Mouse (Mus musculus) stomach, embryonic 15.5 days (tissue): ENCODE results near the gene Tnc. TPM values are rescaled to one million over a fixed set of nuclear protein-coding genes. Genes with fewer than 3 reads are reported as not detected.

Experiments used
- ATAC-seq: fragments of 200-750 bp; cut with Nextera tagmentation; 2 replicates; pipeline ENCODE4 v1.8.0; 2017; ENCODE audit warnings: low read depth, moderate number of reproducible peaks, moderate TSS enrichment; ENCODE audit not compliant: insufficient read depth, low FRiP score
- H3K27ac ChIP-seq: fragments of 300-500 bp; sonication (generic); 2 replicates; pipeline ENCODE4 v1.5.1; 2015; ENCODE audit warnings: mild to moderate bottlenecking, inconsistent platforms
- H3K27me3 ChIP-seq: fragments of 300-500 bp; sonication (generic); replicated peaks from 2 replicates; pipeline ENCODE4 v1.6.1; 2015; ENCODE audit warnings: inconsistent platforms
- H3K36me3 ChIP-seq: fragments of 300-500 bp; sonication (generic); 2 replicates; pipeline ENCODE4 v1.6.1; 2015; ENCODE audit warnings: inconsistent platforms
- H3K4me1 ChIP-seq: fragments of 300-500 bp; sonication (generic); 2 replicates; pipeline ENCODE4 v1.6.1; 2015; ENCODE audit warnings: inconsistent platforms
- H3K4me2 ChIP-seq: fragments of 300-500 bp; sonication (generic); 2 replicates; pipeline ENCODE4 v1.6.1; 2015; ENCODE audit warnings: mild to moderate bottlenecking, inconsistent platforms
- H3K4me3 ChIP-seq: fragments of 300-500 bp; sonication (generic); replicated peaks from 2 replicates; pipeline ENCODE4 v1.5.1; 2015; ENCODE audit warnings: inconsistent platforms
- H3K9ac ChIP-seq: fragments of 300-500 bp; sonication (generic); 2 replicates; pipeline ENCODE4 v1.6.1; 2015; ENCODE audit warnings: inconsistent platforms
- H3K9me3 ChIP-seq: fragments of 300-500 bp; sonication (generic); 2 replicates; pipeline ENCODE4 v1.6.1; 2016; ENCODE audit warnings: inconsistent platforms
- WGBS: fragments of 180-500 bp; shearing (Covaris S2); methylation state at CpG from one replicate; pipeline ENCODE4 v1.1.7; 2015; 5-methylcytosine and 5-hydroxymethylcytosine counted together
- polyA plus RNA-seq: library from polyadenylated mRNA; unstranded; fragments of >200 nt; fragmentation: Nextera tagmentation; extraction: Ambion mirVana; gene quantifications from 2 replicates; pipeline ENCODE4 v1.2.1, GENCODE M21; 2015

Gene Tnc
- polyA plus RNA-seq = 12.6 TPM in 2 replicates

DNA sequence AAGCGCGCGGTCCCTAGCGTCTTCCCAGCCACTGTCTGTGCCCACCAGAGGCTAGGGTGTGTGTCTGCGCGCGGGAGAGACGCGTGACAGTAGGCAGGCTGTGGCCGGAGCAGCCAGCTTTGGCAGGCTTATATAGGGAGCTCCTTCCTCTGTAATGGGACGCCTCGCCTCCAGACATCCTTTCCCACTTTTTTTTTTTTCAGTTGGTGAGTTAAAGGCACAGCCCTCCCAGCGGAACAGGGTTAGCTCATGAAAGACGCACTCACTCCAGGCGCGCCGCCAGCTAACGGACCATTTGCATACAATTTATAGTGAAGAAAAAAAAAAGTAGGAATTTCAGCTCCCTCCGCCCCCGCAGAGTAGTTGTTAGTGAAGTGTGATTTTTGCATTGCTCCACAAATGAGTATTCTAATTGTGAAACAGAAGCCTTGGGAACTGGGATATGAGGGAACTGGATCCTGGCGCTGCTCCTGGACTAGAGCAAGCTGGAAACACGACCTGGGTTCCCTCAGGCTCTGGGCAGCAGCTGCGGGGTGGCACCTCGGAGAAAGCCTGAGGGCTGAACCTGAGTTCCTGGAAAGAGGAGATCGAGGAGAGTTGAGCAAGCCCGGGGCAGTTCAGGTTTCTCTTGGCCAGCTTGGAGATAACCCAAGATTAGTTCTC lies at the start of gene Tnc:
Gene Tnc (minus strand): TSS at position 185 of the 663 bp plus-strand sequence.
- H3K9ac ChIP-seq = no peak within 1 kb of the TSS
- peak; percentile 66; the same call in 1 of the 2 replicates for ATAC-seq
- H3K4me1 ChIP-seq = no peaks in the 10 kb centered on the region
- H3K9me3 ChIP-seq = no peaks in the 10 kb centered on the region
- peak within 1 kb of the TSS; percentile 62 for H3K4me2 ChIP-seq
- H3K36me3 ChIP-seq = no peaks in the 10 kb centered on the region
- H3K27me3 ChIP-seq = no peaks in the 10 kb centered on the region
- under 1% methylated on average over 26 of the region's 26 CpGs for WGBS
- peak within 1 kb of the TSS; percentile 36 for H3K4me3 ChIP-seq
- no peak within 1 kb of the TSS for H3K27ac ChIP-seq

DNA sequence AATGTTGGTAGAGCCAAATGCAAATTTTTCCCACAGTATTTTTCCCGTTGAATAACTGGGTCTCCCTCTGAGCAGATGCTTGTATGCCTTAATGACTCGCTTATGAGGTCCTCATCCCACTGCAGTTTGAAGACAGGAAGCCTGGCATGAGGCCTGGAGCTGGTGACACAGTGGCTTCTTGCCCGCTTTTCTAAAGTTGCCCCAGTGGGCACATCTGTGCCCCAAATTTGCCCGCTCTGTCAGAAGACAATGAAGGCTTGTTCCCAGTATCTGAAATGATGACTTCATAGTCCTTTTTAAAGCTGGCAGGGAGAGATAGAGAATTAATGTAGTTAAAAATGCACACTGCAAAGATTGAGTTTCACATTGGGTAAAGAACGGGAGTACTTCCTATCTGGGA lies 47.4 kb upstream of the Tnc start:
- H3K9ac ChIP-seq = no peak overlapping the region
- no peaks in the 10 kb centered on the region for H3K9me3 ChIP-seq
- H3K4me3 ChIP-seq = no peak overlapping the region
- H3K4me2 ChIP-seq = no peak overlapping the region
- no peak overlapping the region for H3K27ac ChIP-seq
- ATAC-seq = no peak
- no peaks in the 10 kb centered on the region for H3K36me3 ChIP-seq
- no peaks in the 10 kb centered on the region for H3K4me1 ChIP-seq
- H3K27me3 ChIP-seq = no peaks in the 10 kb centered on the region
- 84% methylated on average over 5 of the region's 5 CpGs for WGBS

DNA sequence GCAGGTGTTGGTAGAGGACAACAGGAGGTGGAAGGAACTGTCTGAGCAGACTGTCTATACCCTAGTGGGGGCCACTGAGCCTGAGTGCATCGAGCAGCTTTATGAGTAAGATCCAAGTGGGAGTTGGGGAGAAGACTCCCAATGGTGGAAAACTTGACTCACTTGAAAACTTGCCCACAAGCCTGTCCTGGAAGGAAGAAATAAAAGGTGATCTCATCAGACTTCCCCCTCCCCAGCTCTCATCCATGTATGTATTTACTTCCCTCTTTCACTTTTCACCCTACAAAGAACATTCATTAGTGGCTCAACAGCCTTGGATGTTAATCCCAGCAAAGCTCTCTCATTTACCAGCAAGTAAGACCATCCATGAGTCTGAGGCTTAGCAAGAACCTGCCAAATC lies 46.0 kb upstream of the Tnc start:
- Histone ChIP-seq H3K4me2 (no peak overlapping the region), H3K27me3 (no peaks in the 10 kb centered on the region), H3K9me3 (no peaks in the 10 kb centered on the region), H3K36me3 (no peaks in the 10 kb centered on the region), H3K4me1 (no peaks in the 10 kb centered on the region), H3K27ac (no peak overlapping the region), H3K4me3 (no peak overlapping the region), H3K9ac (no peak overlapping the region)
- WGBS = 93% methylated on average over 1 of the region's 1 CpGs
- ATAC-seq = no peak

DNA sequence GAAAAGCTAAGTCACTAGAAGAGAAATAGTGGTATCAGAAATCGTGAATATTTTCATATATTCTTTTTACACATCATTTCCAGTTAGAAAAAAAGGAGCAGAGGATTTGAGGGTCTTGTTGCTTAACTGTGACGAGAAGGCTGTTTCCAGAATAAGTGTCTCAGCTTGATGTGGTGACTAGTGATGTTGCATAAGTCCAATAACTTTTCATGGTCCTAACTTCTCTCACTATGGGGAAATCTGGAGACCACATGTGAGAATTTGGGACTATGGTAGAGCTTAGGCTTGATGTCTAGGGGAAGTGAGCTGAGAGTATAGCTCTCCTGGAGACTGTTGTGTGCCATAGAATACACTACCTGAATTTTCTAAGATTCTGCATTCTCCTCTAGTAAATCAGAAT lies 42.6 kb upstream of the Tnc start:
- H3K4me3 ChIP-seq = no peak overlapping the region
- 73% methylated on average over 2 of the region's 2 CpGs for WGBS
- no peaks in the 10 kb centered on the region for H3K36me3 ChIP-seq
- H3K27ac ChIP-seq = no peak overlapping the region
- no peak for ATAC-seq
- no peaks in the 10 kb centered on the region for H3K9me3 ChIP-seq
- H3K27me3 ChIP-seq = no peaks in the 10 kb centered on the region
- H3K9ac ChIP-seq = no peak overlapping the region
- no peaks in the 10 kb centered on the region for H3K4me1 ChIP-seq
- no peak overlapping the region for H3K4me2 ChIP-seq

DNA sequence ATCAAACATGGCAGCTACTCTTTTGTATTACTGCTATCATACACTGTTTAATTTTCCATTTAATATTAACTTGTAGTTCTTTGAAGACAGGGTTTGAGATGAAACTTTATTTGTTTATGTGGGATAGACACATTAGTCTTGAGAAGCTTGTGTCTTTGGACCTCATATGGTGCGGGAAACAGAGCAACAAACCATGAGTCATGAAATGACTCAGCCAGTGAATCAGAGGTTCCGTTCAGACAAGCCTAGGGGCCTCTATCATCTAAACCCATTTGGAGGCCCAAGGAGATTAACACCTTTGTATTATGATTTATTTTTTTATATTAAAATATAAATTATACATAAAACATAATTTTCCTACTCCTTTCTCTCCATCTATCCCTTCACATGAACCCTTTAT lies 40.9 kb upstream of the Tnc start:
- Histone ChIP-seq H3K4me1 (no peaks in the 10 kb centered on the region), H3K9me3 (no peaks in the 10 kb centered on the region), H3K27ac (no peak overlapping the region), H3K4me2 (no peak overlapping the region), H3K9ac (no peak overlapping the region), H3K27me3 (no peaks in the 10 kb centered on the region), H3K36me3 (no peaks in the 10 kb centered on the region), H3K4me3 (no peak overlapping the region)
- ATAC-seq = no peak
- 60% methylated on average over 2 of the region's 2 CpGs for WGBS

DNA sequence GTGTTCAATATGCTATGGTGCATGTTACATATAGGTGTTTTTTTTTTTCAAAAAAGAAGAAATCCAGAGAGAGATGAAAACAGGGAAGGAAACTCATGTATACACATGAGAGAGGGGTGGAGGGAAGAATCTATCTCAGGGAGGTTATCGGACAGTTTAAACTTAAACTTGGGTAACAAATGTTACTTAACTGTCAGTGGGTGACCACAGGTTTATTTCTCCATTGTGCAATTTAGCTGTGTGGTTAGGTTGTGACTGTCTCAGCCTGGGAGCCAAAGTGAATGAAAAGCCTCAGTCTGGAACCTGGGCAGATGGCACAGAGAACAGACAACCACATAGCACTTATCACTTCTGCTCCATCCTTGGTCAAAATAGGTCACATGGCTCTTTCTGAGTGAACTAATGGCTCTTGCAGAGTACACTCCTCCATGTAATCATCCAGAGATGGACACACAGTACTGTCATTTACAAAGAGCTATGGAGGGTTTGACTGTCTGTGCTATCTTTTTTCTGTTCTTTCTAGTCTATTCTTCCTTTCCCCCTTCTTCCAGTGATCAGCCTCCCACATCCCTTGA lies 39.3 kb upstream of the Tnc start:
- Histone ChIP-seq H3K4me2 (no peak overlapping the region), H3K9ac (no peak overlapping the region), H3K4me3 (no peak overlapping the region), H3K27ac (no peak overlapping the region), H3K36me3 (no peaks in the 10 kb centered on the region), H3K4me1 (no peaks in the 10 kb centered on the region), H3K9me3 (no peaks in the 10 kb centered on the region), H3K27me3 (no peaks in the 10 kb centered on the region)
- no peak for ATAC-seq
- WGBS = 85% methylated on average over 1 of the region's 1 CpGs

DNA sequence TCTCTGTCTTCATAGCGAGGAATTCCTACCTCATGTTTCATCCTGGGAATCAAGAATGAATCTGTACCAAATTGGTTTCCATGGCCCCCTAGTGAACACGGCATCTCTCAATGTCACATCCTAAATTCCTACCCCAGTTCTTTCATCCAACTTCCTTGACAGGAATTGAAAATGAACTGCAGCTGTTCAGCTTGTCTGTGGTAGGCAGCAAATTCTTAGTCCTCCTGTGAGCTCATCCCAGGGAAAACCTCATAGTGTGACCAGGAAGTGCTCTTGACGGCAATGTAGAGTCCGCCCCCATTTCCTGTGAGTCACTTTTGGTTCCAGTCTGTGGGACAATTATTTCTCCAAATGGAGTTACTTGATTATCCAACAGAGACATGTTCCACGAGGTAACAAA lies 37.0 kb upstream of the Tnc start:
- Histone ChIP-seq H3K27me3 (no peaks in the 10 kb centered on the region), H3K4me3 (no peak overlapping the region), H3K4me1 (no peaks in the 10 kb centered on the region), H3K9ac (no peak overlapping the region), H3K27ac (no peak overlapping the region), H3K4me2 (no peak overlapping the region), H3K36me3 (no peaks in the 10 kb centered on the region), H3K9me3 (no peaks in the 10 kb centered on the region)
- WGBS = 60% methylated on average over 5 of the region's 5 CpGs
- no peak for ATAC-seq

DNA sequence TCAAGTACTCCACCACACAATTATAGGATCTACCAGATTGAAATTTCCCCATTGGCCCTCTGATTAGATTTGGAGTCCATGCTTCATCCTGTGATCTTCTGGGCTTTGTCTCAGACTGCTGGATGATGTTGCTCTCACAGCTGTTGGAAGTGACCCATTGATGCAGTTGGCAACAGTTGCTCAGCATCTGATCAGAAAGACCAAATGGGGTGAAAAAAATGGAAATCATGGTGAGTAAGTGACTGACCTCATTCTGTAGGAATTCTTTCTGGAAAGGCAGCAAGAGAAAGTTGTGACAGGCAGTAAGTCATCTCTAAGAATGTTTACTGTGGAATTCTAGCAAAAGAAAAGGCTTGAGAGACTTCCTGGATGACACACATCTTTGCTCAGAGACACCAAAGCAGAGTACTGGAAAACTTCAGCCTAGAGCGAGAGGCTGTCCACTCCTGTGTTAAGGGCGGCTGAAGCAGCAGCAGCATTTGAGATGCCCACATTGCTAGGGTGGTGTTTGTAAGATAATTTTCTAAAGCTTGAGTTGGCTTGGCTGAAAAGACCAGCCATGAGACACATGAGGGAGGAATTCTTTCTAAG lies 31.3 kb upstream of the Tnc start:
- Histone ChIP-seq H3K4me1 (no peaks in the 10 kb centered on the region), H3K4me2 (no peak overlapping the region), H3K27me3 (no peaks in the 10 kb centered on the region), H3K36me3 (no peaks in the 10 kb centered on the region), H3K27ac (no peak overlapping the region; the same call in 1 of the 2 replicates), H3K4me3 (no peak overlapping the region), H3K9ac (no peak overlapping the region), H3K9me3 (no peaks in the 10 kb centered on the region)
- ATAC-seq = no peak
- WGBS = 63% methylated on average over 2 of the region's 2 CpGs

DNA sequence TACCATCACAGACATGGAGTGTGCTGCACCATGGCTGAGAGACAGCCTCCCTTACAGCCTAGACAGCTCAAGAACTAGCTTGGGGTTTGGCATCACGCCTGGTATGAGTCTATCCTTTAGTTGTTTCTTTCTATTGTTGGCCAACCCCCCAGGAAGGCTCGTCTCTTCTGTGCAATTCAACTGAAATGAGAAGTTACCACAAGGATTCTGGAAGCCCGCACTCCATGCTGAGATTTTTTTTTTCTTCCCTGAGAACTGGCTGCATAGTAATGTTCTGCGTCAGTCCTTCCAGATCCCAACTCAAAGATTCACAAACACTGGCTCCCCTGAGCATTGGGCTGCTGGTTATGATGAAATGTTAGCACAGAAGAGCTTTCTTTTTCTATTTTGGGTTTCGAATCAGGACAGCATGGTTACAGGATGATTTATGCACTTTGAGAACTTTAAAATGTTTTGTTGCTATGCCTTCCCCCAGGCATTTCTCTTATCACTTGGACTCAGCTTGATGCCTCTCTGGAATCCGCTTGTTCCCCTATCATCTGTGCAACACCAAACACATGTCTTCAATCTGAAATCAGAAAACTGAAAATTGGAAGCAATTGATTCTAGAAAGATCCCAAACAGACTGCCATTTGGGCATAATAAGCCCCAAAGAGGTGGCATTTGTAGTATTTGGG lies 29.7 kb upstream of the Tnc start:
- Histone ChIP-seq H3K9me3 (no peaks in the 10 kb centered on the region), H3K27ac (no peak overlapping the region), H3K4me2 (no peak overlapping the region), H3K36me3 (no peaks in the 10 kb centered on the region), H3K4me1 (no peaks in the 10 kb centered on the region), H3K9ac (no peak overlapping the region), H3K27me3 (no peaks in the 10 kb centered on the region), H3K4me3 (no peak overlapping the region)
- ATAC-seq = no peak
- 74% methylated on average over 6 of the region's 6 CpGs for WGBS

DNA sequence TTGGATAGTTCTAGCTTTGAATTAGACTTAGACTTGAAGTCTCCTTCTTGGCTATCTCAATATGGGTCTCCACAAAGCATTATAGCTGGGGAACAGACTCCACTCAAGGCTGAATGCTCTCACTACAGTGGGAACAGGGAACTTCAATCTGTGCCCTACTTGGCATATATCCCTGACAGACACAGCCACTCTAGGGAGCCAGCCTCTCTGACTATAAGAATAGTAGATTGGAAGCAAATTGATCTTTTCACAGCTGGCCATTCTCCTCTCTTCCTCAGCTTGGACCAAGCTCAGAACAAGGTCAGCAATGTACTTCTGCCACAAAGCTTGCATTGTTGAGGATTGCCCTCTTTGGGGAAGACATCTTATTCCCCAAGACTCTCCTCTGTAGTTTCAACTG lies 27.9 kb upstream of the Tnc start:
- Histone ChIP-seq H3K27ac (no peak overlapping the region), H3K36me3 (no peaks in the 10 kb centered on the region), H3K9ac (no peak overlapping the region), H3K27me3 (no peaks in the 10 kb centered on the region), H3K4me2 (no peak overlapping the region), H3K9me3 (no peaks in the 10 kb centered on the region), H3K4me1 (no peaks in the 10 kb centered on the region), H3K4me3 (no peak overlapping the region)
- no peak for ATAC-seq

DNA sequence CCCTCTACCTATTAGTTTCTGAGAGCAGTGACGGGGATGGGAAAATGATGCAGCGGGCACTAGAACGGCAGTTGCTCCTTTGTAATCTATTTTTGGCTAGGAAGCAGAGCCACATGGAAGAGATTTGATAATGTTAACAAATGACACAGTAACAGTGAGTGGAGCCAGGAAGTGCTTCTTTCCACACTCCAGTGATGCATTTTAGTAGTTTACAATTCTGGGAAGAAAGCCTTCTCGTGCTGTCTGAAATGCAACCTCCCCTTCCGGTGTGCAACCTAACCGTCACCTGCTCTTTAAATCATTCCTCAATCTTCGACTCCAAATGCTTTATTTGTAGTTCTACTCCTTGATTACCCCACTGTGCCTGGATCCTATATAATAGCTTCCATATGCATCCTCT lies 20.6 kb upstream of the Tnc start:
- WGBS = 44% methylated on average over 7 of the region's 7 CpGs
- Histone ChIP-seq H3K27me3 (no peaks in the 10 kb centered on the region), H3K36me3 (no peaks in the 10 kb centered on the region), H3K4me2 (no peak overlapping the region), H3K4me3 (no peak overlapping the region), H3K9me3 (no peaks in the 10 kb centered on the region), H3K9ac (no peak overlapping the region), H3K27ac (no peak overlapping the region), H3K4me1 (no peaks in the 10 kb centered on the region)
- no peak for ATAC-seq

DNA sequence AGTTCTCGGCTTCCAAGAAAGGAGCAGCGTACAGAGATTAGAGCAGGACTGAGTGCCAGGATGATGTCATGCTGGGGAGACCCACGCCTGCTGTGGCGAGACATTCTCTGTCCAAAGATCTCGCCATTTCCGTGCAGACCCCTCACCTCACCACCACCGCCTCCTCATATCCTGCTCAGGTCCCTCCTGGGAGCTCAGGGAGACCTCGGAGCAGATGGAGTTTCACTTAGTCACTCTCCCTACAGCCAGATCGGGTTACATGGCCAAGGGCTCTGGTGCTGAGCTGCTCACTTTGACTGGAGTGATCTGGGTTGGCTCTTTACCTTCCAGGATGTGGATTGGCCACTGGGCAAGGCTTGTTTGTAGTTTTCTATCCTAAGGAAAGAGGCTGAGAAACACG lies 18.5 kb upstream of the Tnc start:
- H3K36me3 ChIP-seq = no peaks in the 10 kb centered on the region
- H3K9me3 ChIP-seq = no peaks in the 10 kb centered on the region
- H3K27ac ChIP-seq = no peak overlapping the region
- no peak overlapping the region for H3K9ac ChIP-seq
- WGBS = 41% methylated on average over 10 of the region's 10 CpGs
- ATAC-seq = no peak
- H3K4me2 ChIP-seq = no peak overlapping the region
- H3K4me3 ChIP-seq = no peak overlapping the region
- no peaks in the 10 kb centered on the region for H3K4me1 ChIP-seq
- H3K27me3 ChIP-seq = no peaks in the 10 kb centered on the region
